Mouse (Mus musculus) kidney, embryonic 15.5 days (tissue): ENCODE measurements around the gene Ncstn. TPM values are rescaled to one million over a fixed set of nuclear protein-coding genes. Genes with fewer than 3 reads are reported as not detected.
A peak's percentile ranks its signal among the peaks of the same experiment; 100 is the strongest.

Source experiments
- ATAC-seq: fragments of 200-750 bp; cut with Nextera tagmentation; replicated peaks from 2 replicates; pipeline ENCODE4 v1.8.0; 2017; ENCODE audit warnings: moderate TSS enrichment; ENCODE audit not compliant: low FRiP score
- H3K27ac ChIP-seq: fragments of 300-500 bp; sonication (generic); 2 replicates; pipeline ENCODE4 v1.5.1; 2015; ENCODE audit warnings: mild to moderate bottlenecking, inconsistent platforms
- H3K27me3 ChIP-seq: fragments of 300-500 bp; sonication (generic); 2 replicates; pipeline ENCODE4 v1.6.1; 2015; ENCODE audit warnings: inconsistent platforms
- H3K36me3 ChIP-seq: fragments of 300-500 bp; sonication (generic); 2 replicates; pipeline ENCODE4 v1.6.1; 2015; ENCODE audit warnings: inconsistent platforms
- H3K4me1 ChIP-seq: fragments of 300-500 bp; sonication (generic); 2 replicates; pipeline ENCODE4 v1.6.1; 2015; ENCODE audit warnings: inconsistent platforms
- H3K4me2 ChIP-seq: fragments of 300-500 bp; sonication (generic); 2 replicates; pipeline ENCODE4 v1.6.1; 2015; ENCODE audit warnings: moderate library complexity, mild to moderate bottlenecking, inconsistent platforms
- H3K4me3 ChIP-seq: fragments of 300-500 bp; sonication (generic); replicated peaks from 2 replicates; pipeline ENCODE4 v1.5.1; 2015; ENCODE audit warnings: mild to moderate bottlenecking, inconsistent platforms
- H3K9ac ChIP-seq: fragments of 300-500 bp; sonication (generic); 2 replicates; pipeline ENCODE4 v1.6.1; 2015; ENCODE audit warnings: mild to moderate bottlenecking, inconsistent platforms
- H3K9me3 ChIP-seq: fragments of 300-500 bp; sonication (generic); replicated peaks from 2 replicates; pipeline ENCODE4 v1.6.1; 2016; ENCODE audit warnings: inconsistent platforms
- WGBS: fragments of 180-500 bp; shearing (Covaris S2); methylation state at CpG from one replicate; pipeline ENCODE4 v1.1.7; 2015; ENCODE audit warnings: mixed read lengths; 5-methylcytosine and 5-hydroxymethylcytosine counted together
- polyA plus RNA-seq: library from polyadenylated mRNA; unstranded; fragments of >200 nt; fragmentation: Nextera tagmentation; extraction: Ambion mirVana; gene quantifications from 2 replicates; pipeline ENCODE4 v1.2.1, GENCODE M21; 2015

Ncstn gene
- 130 and 137 TPM in 2 replicates for polyA plus RNA-seq

GRCm38 (mm10) chr1:172082101-172082898, at the start of gene Ncstn, which contains the start of gene Copa:
Ncstn (minus strand) TSS chr1:172082795.
Copa (plus strand) TSS chr1:172082529.
- no peaks in the 10 kb centered on the region for H3K9me3 ChIP-seq
- peaks cover 28% of the 10 kb centered on the region for H3K36me3 ChIP-seq
- H3K27me3 ChIP-seq = no peaks in the 10 kb centered on the region
- peak within 1 kb of the TSS; percentile 89 for H3K27ac ChIP-seq
- H3K9ac ChIP-seq = peak within 1 kb of the TSS; percentile 85
- WGBS = under 1% methylated on average over 40 of the region's 40 CpGs
- peaks cover 15% of the 10 kb centered on the region for H3K4me1 ChIP-seq
- peak; percentile 99 for ATAC-seq
- peak within 1 kb of the TSS; percentile 59 for H3K4me2 ChIP-seq
- H3K4me3 ChIP-seq = peak within 1 kb of the TSS; percentile 94

- Histone ChIP-seq H3K27ac (no peak overlapping the region), H3K36me3 (peaks cover 85% of the 10 kb centered on the region), H3K4me1 (peaks cover 10% of the 10 kb centered on the region), H3K9ac (no peak overlapping the region), H3K27me3 (no peaks in the 10 kb centered on the region), H3K9me3 (no peaks in the 10 kb centered on the region), H3K4me2 (no peak overlapping the region), H3K4me3 (no peak overlapping the region)
- no peak for ATAC-seq
- WGBS = 85% methylated on average over 7 of the region's 7 CpGs
Observed at GRCm38 (mm10) chr1:172132319-172132718, 49.7 kb upstream of the Ncstn start.

- Histone ChIP-seq H3K9me3 (no peaks in the 10 kb centered on the region), H3K27me3 (no peaks in the 10 kb centered on the region), H3K9ac (no peak overlapping the region), H3K4me1 (peaks cover 16% of the 10 kb centered on the region), H3K36me3 (peaks cover 64% of the 10 kb centered on the region), H3K4me3 (no peak overlapping the region), H3K4me2 (no peak overlapping the region), H3K27ac (no peak overlapping the region)
- no peak for ATAC-seq
- WGBS = 91% methylated on average over 5 of the region's 5 CpGs
Observed at GRCm38 (mm10) chr1:172129780-172130179, 47.2 kb upstream of the Ncstn start.

- 74% methylated on average over 2 of the region's 2 CpGs for WGBS
- H3K27ac ChIP-seq = no peak overlapping the region
- no peaks in the 10 kb centered on the region for H3K9me3 ChIP-seq
- peaks cover 57% of the 10 kb centered on the region for H3K36me3 ChIP-seq
- no peak overlapping the region for H3K4me2 ChIP-seq
- H3K9ac ChIP-seq = no peak overlapping the region
- ATAC-seq = no peak
- peaks cover 16% of the 10 kb centered on the region for H3K4me1 ChIP-seq
- H3K27me3 ChIP-seq = no peaks in the 10 kb centered on the region
- H3K4me3 ChIP-seq = no peak overlapping the region
Observed at GRCm38 (mm10) chr1:172129108-172129507, 46.5 kb upstream of the Ncstn start.

- H3K4me1 ChIP-seq = peaks cover 16% of the 10 kb centered on the region
- peaks cover 56% of the 10 kb centered on the region for H3K36me3 ChIP-seq
- WGBS = 94% methylated on average over 15 of the region's 15 CpGs
- H3K4me2 ChIP-seq = no peak overlapping the region
- ATAC-seq = no peak
- H3K4me3 ChIP-seq = no peak overlapping the region
- no peak overlapping the region for H3K27ac ChIP-seq
- H3K27me3 ChIP-seq = no peaks in the 10 kb centered on the region
- no peak overlapping the region for H3K9ac ChIP-seq
- H3K9me3 ChIP-seq = no peaks in the 10 kb centered on the region
Observed at GRCm38 (mm10) chr1:172128563-172128962, 46.0 kb upstream of the Ncstn start.

- Histone ChIP-seq H3K4me2 (peak overlapping the region; percentile 85), H3K4me1 (peaks cover 16% of the 10 kb centered on the region), H3K9ac (peak overlapping the region; percentile 88), H3K9me3 (no peaks in the 10 kb centered on the region), H3K27me3 (no peaks in the 10 kb centered on the region), H3K36me3 (peaks cover 58% of the 10 kb centered on the region), H3K4me3 (peak overlapping the region; percentile 90), H3K27ac (no peak overlapping the region)
- WGBS = 25% methylated on average over 5 of the region's 5 CpGs
- no peak for ATAC-seq
Observed at GRCm38 (mm10) chr1:172127487-172127886, 44.9 kb upstream of the Ncstn start.

- peak; percentile 96 for ATAC-seq
- no peaks in the 10 kb centered on the region for H3K27me3 ChIP-seq
- H3K4me1 ChIP-seq = peaks cover 16% of the 10 kb centered on the region
- peak within 1 kb of the TSS; percentile 76 for H3K27ac ChIP-seq
- H3K4me2 ChIP-seq = peak within 1 kb of the TSS; percentile 85
- peak within 1 kb of the TSS; percentile 88 for H3K9ac ChIP-seq
- peaks cover 58% of the 10 kb centered on the region for H3K36me3 ChIP-seq
- WGBS = 1% methylated on average over 42 of the region's 42 CpGs
- H3K9me3 ChIP-seq = no peaks in the 10 kb centered on the region
- peak within 1 kb of the TSS; percentile 90 for H3K4me3 ChIP-seq
Observed at GRCm38 (mm10) chr1:172126376-172127347, 44.1 kb upstream of the Ncstn start, which contains the start of gene Pex19. Pex19 (plus strand) TSS chr1:172126755.

- H3K4me2 ChIP-seq = no peak overlapping the region
- peaks cover 58% of the 10 kb centered on the region for H3K36me3 ChIP-seq
- H3K9ac ChIP-seq = no peak overlapping the region
- 76% methylated on average over 6 of the region's 6 CpGs for WGBS
- no peaks in the 10 kb centered on the region for H3K27me3 ChIP-seq
- no peak overlapping the region for H3K4me3 ChIP-seq
- H3K9me3 ChIP-seq = no peaks in the 10 kb centered on the region
- ATAC-seq = no peak
- peaks cover 16% of the 10 kb centered on the region for H3K4me1 ChIP-seq
- no peak overlapping the region for H3K27ac ChIP-seq
Observed at GRCm38 (mm10) chr1:172124572-172124971, 42.0 kb upstream of the Ncstn start.

- no peak overlapping the region for H3K27ac ChIP-seq
- H3K9ac ChIP-seq = no peak overlapping the region
- H3K27me3 ChIP-seq = no peaks in the 10 kb centered on the region
- WGBS = 73% methylated on average over 2 of the region's 2 CpGs
- ATAC-seq = no peak
- peaks cover 10% of the 10 kb centered on the region for H3K4me1 ChIP-seq
- no peak overlapping the region for H3K4me2 ChIP-seq
- H3K36me3 ChIP-seq = peaks cover 63% of the 10 kb centered on the region
- no peak overlapping the region for H3K4me3 ChIP-seq
- no peaks in the 10 kb centered on the region for H3K9me3 ChIP-seq
Observed at GRCm38 (mm10) chr1:172122671-172123070, 40.1 kb upstream of the Ncstn start.

- Histone ChIP-seq H3K36me3 (peaks cover 92% of the 10 kb centered on the region), H3K27ac (no peak overlapping the region), H3K9ac (no peak overlapping the region), H3K9me3 (no peaks in the 10 kb centered on the region), H3K4me3 (no peak overlapping the region), H3K27me3 (no peaks in the 10 kb centered on the region), H3K4me1 (no peaks in the 10 kb centered on the region), H3K4me2 (no peak overlapping the region)
- no peak; the same call in 1 of the 2 replicates for ATAC-seq
- WGBS = 62% methylated on average over 3 of the region's 3 CpGs
Observed at GRCm38 (mm10) chr1:172119720-172120119, 37.1 kb upstream of the Ncstn start.

GRCm38 (mm10) chr1:172119100-172119499, 36.5 kb upstream of the Ncstn start:
- Histone ChIP-seq H3K9ac (no peak overlapping the region), H3K4me2 (no peak overlapping the region), H3K27ac (no peak overlapping the region), H3K4me1 (no peaks in the 10 kb centered on the region), H3K36me3 (peaks cover 98% of the 10 kb centered on the region), H3K9me3 (no peaks in the 10 kb centered on the region), H3K27me3 (no peaks in the 10 kb centered on the region), H3K4me3 (no peak overlapping the region)
- WGBS = 84% methylated on average over 6 of the region's 6 CpGs
- ATAC-seq = no peak

- ATAC-seq = no peak
- Histone ChIP-seq H3K4me1 (no peaks in the 10 kb centered on the region), H3K9ac (no peak overlapping the region), H3K4me3 (no peak overlapping the region), H3K27ac (no peak overlapping the region), H3K9me3 (no peaks in the 10 kb centered on the region), H3K36me3 (peaks cover 99% of the 10 kb centered on the region), H3K27me3 (no peaks in the 10 kb centered on the region), H3K4me2 (no peak overlapping the region)
- WGBS = 93% methylated on average over 5 of the region's 5 CpGs
Observed at GRCm38 (mm10) chr1:172116948-172117347, 34.4 kb upstream of the Ncstn start.
